Mouse (Mus musculus): Measurements from ENCODE around the gene BC028528.
"Not testable (repeated sequence)": the region's sequence is repeated elsewhere in the genome, so short reads cannot be mapped to it uniquely, and the experiment has no call there.

Gene BC028528

DNA sequence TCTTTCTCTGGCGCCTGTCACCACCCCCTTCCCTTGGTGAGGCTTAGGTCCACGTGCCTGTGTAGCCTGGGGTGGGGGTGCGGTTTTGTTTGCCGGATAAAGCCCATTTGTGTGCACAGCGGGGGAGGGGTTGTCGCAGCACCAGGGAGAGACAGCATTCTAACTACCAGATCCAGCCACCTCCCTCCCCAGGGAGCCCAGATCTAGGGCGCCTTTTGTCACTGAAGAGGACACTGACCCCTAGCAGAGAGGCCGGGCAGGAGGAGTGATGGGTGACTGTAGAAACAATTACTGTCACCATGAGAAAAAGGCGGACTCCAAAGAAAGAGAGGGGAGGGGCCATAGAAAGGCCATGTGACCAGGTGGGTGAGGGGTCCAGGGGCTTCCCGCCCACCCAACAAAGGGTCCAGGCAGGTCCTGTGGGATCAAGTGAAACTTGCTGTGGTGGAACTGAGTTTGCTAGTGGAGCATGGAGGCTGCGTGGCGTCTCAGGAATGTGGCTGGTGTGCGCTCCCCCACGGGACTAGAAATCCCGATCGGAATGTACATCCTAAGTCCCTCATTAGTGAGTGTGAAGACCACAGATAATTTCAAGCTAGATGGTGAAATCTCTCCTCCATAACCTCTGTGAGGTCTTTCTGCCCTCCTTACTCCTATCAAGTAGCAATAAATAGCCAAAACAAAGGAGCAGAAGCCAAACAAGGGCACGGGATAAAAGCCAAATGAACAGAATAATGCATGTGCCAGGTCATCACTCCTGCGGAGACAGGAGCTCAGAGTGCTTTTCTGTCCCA lies 13.5 kb upstream of the BC028528 start:
- DNase-seq (ENCODE audit: low spot score), result peak; percentile 88

- no peak for DNase-seq (ENCODE audit: low spot score)
These were observed 12.8 kb upstream of the BC028528 start, which contains the start of gene Car14 for GRCm38 (mm10) chr3:95904568-95904967. Gene Car14 (minus strand): TSS chr3:95904691.

- DNase-seq (ENCODE audit: low spot score), result peak; percentile 76
These were observed 12.1 kb upstream of the BC028528 start for GRCm38 (mm10) chr3:95903753-95904502.

- no peak for DNase-seq (ENCODE audit: low spot score)
These were observed 10.8 kb upstream of the BC028528 start for GRCm38 (mm10) chr3:95902643-95903042.

GRCm38 (mm10) chr3:95902373-95902625 lies 10.5 kb upstream of the BC028528 start:
- DNase-seq (ENCODE audit: low spot score), result no peak

- DNase-seq (ENCODE audit: low spot score), result no peak
These were observed 10.0 kb upstream of the BC028528 start for GRCm38 (mm10) chr3:95901616-95902372.

- no peak for DNase-seq (ENCODE audit: low spot score)
These were observed 8.2 kb upstream of the BC028528 start for GRCm38 (mm10) chr3:95899800-95900524.

DNA sequence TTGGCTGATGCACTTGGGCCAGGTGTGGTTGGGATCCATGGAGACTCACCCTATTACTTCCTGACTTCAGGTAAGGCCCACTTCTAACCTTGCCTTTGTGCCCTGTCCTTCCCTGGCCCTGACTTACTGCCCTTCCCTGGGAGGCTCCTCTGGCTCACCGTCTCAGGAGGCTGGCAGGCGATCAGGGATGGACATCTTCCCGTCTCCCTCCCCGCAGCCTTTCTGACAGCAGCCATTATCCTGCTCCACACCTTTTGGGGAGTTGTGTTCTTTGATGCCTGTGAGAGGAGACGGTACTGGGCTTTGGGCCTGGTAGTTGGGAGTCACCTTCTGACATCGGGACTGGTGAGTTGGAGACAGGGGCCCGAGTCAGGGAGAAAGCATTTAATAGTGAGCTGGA lies 3.7 kb upstream of the BC028528 start:
- DNase-seq (ENCODE audit: low spot score), result not testable (repeated sequence)

DNA sequence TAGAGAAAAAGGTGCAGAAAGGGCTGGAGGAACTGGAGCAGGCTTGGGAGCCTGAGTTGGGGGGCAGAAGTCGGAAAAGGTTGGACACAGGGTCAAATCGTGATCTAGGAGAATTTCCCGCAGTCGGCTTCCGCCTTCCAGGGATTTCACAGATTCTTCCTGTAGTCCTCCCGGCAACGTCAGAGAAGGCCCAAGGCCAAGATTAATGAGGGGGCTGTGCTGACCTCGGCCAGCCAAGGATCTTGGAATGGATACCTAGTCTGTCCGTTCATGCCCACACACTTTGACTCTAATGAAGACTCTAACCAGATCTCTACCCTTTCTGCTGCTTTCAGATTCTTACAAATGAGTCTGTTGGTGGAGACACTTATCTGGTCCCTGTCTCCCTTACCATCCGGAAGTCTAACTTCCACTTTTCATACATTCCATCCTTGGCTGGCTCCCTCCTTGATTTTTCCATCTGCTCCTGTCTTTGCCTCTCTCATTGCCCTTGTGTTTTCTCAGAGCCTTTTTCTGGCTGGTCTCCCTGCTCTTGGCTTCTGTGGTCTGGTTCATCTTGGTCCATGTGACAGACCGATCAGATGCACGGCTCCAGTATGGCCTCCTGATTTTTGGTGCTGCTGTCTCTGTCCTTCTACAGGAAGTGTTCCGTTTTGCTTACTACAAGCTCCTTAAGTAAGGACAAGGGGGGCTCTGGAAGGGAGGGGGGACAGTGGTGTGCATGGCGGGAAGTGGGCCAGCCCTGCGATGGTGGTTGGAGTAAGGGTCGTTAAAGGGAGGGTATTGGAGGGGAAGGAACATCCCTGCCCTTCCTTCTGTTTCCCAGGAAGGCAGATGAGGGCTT lies 2.7 kb upstream of the BC028528 start:
- DNase-seq (ENCODE audit: low spot score), result peak; percentile 70

GRCm38 (mm10) chr3:95893606-95894316 lies 2.0 kb upstream of the BC028528 start, which contains the start of gene Aph1a:
Gene Aph1a (plus strand): TSS chr3:95893969.
- peak; percentile 98 for DNase-seq (ENCODE audit: low spot score)

DNA sequence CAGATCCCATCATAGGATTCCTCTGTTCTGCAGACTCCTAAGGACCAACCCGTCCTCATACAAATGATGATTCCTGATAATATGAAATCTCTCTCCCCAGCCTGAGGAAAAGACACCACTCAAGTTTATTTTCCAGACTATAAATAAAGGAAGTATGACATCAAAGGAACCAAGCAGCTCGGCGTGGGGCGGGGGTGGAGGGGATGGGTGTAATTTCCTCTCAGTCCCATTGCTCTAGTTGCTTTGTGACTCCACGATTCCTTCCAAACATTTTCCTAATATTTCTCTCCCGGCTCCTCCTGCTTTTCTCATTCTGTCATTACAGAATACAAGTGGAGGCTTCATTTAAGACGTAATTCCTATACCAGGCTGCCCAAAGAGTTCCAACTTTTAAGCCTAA lies 1.3 kb upstream of the BC028528 start:
- no peak for DNase-seq (ENCODE audit: low spot score)

- no peak for DNase-seq (ENCODE audit: low spot score)
These were observed 554 bp upstream of the BC028528 start for GRCm38 (mm10) chr3:95892066-95893052.

DNA sequence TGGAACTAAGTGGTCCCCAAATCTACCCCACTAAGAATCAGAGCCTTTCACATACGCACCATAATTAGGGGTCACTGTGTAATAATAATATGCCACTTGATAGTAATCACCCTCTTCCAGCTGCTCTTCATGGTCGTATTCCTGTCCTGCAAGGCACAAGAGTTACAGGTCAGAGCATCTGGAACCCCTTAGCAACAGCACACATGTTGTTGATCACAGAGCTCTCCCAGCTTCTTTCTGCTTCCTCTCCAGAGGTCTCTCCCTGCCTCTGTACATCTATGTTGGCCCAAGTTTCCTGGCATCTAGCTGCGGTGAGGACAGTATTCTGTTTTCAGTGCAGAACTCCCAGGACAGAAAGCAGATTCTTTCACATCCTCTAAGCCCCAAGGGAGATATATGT lies 2.1 kb downstream of the BC028528 start:
- DNase-seq (ENCODE audit: low spot score), result no peak

DNA sequence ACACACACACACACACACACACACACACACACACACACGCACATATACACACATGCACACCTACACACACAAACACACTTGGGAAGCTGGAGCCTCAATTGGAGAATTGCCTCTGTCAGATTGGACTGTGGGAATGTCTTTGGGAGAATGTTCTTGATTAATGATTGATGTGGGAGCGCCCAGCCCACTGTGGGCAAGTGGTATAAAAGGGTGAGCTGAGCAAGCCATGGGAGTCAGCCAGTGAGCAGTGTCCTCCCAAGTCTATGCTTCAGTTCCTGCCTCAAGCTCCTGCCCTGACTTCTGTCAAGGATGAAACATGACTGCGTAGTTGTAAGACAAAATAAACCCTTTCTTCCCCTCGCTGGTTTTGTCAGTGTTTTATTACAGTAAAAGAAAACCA lies 4.2 kb downstream of the BC028528 start:
- no peak for DNase-seq (ENCODE audit: low spot score)

DNA sequence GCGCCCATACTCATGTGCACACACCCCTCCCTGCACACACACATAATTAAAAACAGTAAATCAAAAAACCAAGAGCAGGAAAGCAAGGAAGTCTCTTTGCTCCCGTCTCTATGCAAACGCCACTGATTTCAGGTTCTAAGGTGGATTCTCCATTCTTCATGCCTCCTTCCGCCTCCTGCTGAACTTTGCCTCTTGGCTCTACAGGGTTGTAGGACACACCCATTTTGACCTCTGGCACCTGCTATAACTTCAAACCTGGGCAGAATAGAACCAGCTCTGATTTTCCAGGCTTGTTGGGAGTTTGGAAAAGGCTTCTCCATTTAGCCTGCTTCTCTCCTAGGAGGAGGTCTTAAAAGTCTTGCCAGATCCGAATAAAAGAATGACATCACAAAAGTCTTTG lies 7.4 kb downstream of the BC028528 start:
- DNase-seq (ENCODE audit: low spot score), result peak; percentile 59

- peak; percentile 70 for DNase-seq (ENCODE audit: low spot score)
These were observed 8.9 kb downstream of the BC028528 start for GRCm38 (mm10) chr3:95882816-95883425.

DNA sequence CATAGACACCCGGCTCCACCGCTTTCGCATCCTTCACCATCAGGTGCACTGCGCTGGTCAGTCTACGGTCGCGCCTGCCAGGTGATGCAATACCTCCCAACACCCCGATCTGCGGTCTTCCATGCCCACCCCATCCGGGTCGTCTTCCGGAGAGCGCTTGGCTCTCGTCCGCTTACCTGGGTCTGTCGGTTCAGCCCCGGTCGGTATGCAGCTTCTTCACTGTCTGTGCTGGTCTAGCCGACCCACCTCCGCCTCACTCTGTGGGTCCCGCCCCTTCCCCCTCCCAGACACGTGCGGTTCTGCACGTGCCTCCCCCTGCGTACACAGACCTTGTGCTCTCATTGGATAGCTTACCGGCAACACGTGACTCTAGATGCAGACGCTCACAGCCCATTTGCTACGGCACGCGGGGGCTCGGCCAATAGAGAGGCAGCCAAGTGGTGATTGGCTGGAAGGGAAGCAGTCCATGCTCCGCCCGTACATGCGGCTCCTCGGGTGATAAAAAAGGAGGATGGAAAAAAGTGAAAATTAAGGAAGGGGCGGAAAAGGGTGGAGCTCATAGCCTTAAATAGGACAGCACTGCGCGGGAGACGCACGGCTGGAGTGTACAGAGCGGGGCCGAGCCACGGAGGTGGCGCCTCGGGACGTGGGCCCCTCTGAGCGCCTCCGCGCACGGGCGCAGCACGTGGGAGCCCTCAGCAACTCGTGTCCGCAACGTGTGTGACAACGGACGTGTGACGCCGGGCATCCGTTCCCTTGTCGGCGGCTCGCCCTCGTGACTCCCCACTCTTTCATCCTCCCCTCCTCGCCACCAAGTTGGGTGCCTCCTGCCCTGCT lies 9.6 kb downstream of the BC028528 start, which contains the start of gene Ciart:
Ciart (minus strand) TSS at position 273 of the 837 bp plus-strand sequence.
- peak; percentile 96 for DNase-seq (ENCODE audit: low spot score)

DNA sequence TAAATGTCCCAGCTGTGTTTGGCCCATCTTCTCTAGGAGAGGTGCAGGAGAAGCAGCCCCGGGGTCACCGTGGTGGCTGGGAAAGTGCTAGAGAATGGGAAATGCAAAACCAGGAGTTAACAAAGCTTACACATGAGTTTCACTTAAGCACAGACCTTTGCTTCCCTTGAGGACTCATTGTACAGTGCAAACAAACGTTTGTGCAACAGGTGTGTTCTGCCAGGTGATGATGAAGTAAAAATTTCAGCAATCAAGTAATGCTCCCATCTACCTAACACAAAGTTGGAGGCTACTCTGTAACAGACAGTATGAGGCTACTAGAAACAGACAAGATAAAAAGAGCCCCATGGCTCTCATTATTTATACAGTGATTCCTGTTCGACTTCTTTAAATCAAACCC lies 12.7 kb downstream of the BC028528 start:
- DNase-seq (ENCODE audit: low spot score), result no peak
